Comparison of ENCODE assay signal across 8 mouse cellular contexts in genomic region chr15:37007233-37007958, GRCm38 (mm10). TPM values are rescaled to one million over a fixed set of nuclear protein-coding genes. Genes with fewer than 3 reads are reported as not detected.
A peak's percentile ranks its signal among the peaks of the same experiment; 100 is the strongest.
DNase-seq lines count a peak whose midpoint lies in the region; ATAC-seq and TF ChIP-seq lines count a peak whose summit lies in the region.

TSS of gene Zfp706 (minus strand) at chr15:37007773.

- peak; percentile 99 for ATAC-seq in embryonic facial prominence, embryonic 14.5 days (ENCODE audit: low read depth)
- peak; percentile 99 for ATAC-seq in limb, embryonic 14.5 days (ENCODE audit: low FRiP score, low read depth)
- peak; percentile 99 for ATAC-seq in midbrain, postnatal 0 days (ENCODE audit: low FRiP score)

- H3K36me3 ChIP-seq in embryonic facial prominence, embryonic 14.5 days (ENCODE audit: control insufficient read depth, insufficient read depth, low read length), result peaks cover 10% of the 10 kb centered on the region
- H3K36me3 ChIP-seq in limb, embryonic 14.5 days (ENCODE audit: control insufficient read depth, insufficient read depth, low read length), result peaks cover 6% of the 10 kb centered on the region
- no peaks in the 10 kb centered on the region; the same call in 1 of the 2 replicates for H3K36me3 ChIP-seq in midbrain, postnatal 0 days (ENCODE audit: insufficient read depth, low read length)

- no peaks in the 10 kb centered on the region for H3K9me3 ChIP-seq in embryonic facial prominence, embryonic 14.5 days (ENCODE audit: control insufficient read depth, low read length)
- no peaks in the 10 kb centered on the region for H3K9me3 ChIP-seq in limb, embryonic 14.5 days (ENCODE audit: control insufficient read depth, low read length)
- no peaks in the 10 kb centered on the region for H3K9me3 ChIP-seq in midbrain, postnatal 0 days (ENCODE audit: low read length)

- peak within 1 kb of the TSS; percentile 96 for H3K27ac ChIP-seq in embryonic facial prominence, embryonic 14.5 days (replicated peaks; ENCODE audit: low read depth, low read length)
- H3K27ac ChIP-seq in limb, embryonic 14.5 days (replicated peaks; ENCODE audit: low read depth, low read length), result peak within 1 kb of the TSS; percentile 96
- H3K27ac ChIP-seq in midbrain, postnatal 0 days (ENCODE audit: low read depth, low read length), result peak within 1 kb of the TSS; percentile 94

- peak; percentile 29 for TF ChIP-seq CTCF in midbrain, postnatal 0 days (IDR thresholded peaks at IDR 0.05)

- H3K9ac ChIP-seq in embryonic facial prominence, embryonic 14.5 days (ENCODE audit: low read depth, low read length), result peak within 1 kb of the TSS; percentile 98
- peak within 1 kb of the TSS; percentile 98 for H3K9ac ChIP-seq in limb, embryonic 14.5 days (ENCODE audit: low read depth, low read length, severe bottlenecking)
- H3K9ac ChIP-seq in midbrain, postnatal 0 days (replicated peaks; ENCODE audit: low read length, poor library complexity, severe bottlenecking), result peak within 1 kb of the TSS; percentile 94

- WGBS in embryonic facial prominence, embryonic 14.5 days, result 1% methylated on average over 19 of the region's 79 CpGs
- whole genome bisulfite sequencing in limb, embryonic 14.5 days, result under 1% methylated on average over 41 of the region's 79 CpGs
- under 1% methylated on average over 47 of the region's 79 CpGs for WGBS in midbrain, postnatal 0 days

- H3K4me1 ChIP-seq in embryonic facial prominence, embryonic 14.5 days (ENCODE audit: control insufficient read depth, insufficient read depth, low read length), result 0 out of 2 replicates have a peak, but pooled peaks cover 14% of the 10 kb centered on the region
- peaks cover 19% of the 10 kb centered on the region for H3K4me1 ChIP-seq in limb, embryonic 14.5 days (ENCODE audit: control insufficient read depth, insufficient read depth, low read length)
- H3K4me1 ChIP-seq in midbrain, postnatal 0 days (ENCODE audit: insufficient read depth, low read length), result peaks cover 13% of the 10 kb centered on the region; the same call in 1 of the 2 replicates

- DNase-seq in 3T3-L1 (ENCODE audit: low read depth, low spot score), result peak; percentile 94
- DNase-seq in adrenal gland, postnatal 4 days (ENCODE audit: low spot score in 2 of 2), result peak; percentile 93 to 98
- peak; percentile 99 for DNase-seq in embryonic facial prominence, embryonic 14.5 days (ENCODE audit: low spot score)
- peak; percentile 97 for DNase-seq in heart, adult 8-10 months (ENCODE audit: low spot score)
- peak; percentile 99 for DNase-seq in kidney, adult 9 months
- DNase-seq in limb, embryonic 14.5 days (ENCODE audit: low spot score), result peak; percentile 96
- peak; percentile 98 for DNase-seq in midbrain, postnatal 0 days (ENCODE audit: low spot score)
- DNase-seq in spleen, postnatal 14 days (ENCODE audit: low spot score in 2 of 2), result peak; percentile 98

- H3K27me3 ChIP-seq in embryonic facial prominence, embryonic 14.5 days (replicated peaks; ENCODE audit: control insufficient read depth, insufficient read depth, low read length), result no peaks in the 10 kb centered on the region
- no peaks in the 10 kb centered on the region for H3K27me3 ChIP-seq in limb, embryonic 14.5 days (ENCODE audit: control insufficient read depth, insufficient read depth, low read length)
- no peaks in the 10 kb centered on the region for H3K27me3 ChIP-seq in midbrain, postnatal 0 days (ENCODE audit: insufficient read depth, low read length)

- peak within 1 kb of the TSS; percentile 62 for H3K4me2 ChIP-seq in embryonic facial prominence, embryonic 14.5 days (ENCODE audit: low read depth, low read length)
- H3K4me2 ChIP-seq in limb, embryonic 14.5 days (replicated peaks; ENCODE audit: low read depth, low read length, severe bottlenecking), result peak within 1 kb of the TSS; percentile 73
- peak within 1 kb of the TSS; percentile 67 for H3K4me2 ChIP-seq in midbrain, postnatal 0 days (ENCODE audit: low read depth, low read length, poor library complexity, severe bottlenecking)

- TF ChIP-seq POLR2A in limb, embryonic 14.5 days (IDR thresholded peaks at IDR 0.05; ENCODE audit: borderline replicate concordance, extremely low read depth, insufficient read depth, insufficient read length), result peak; percentile 84; the same call in 1 of the 2 replicates

- peak within 1 kb of the TSS; percentile 97 for H3K4me3 ChIP-seq in embryonic facial prominence, embryonic 14.5 days (ENCODE audit: low read depth, low read length)
- H3K4me3 ChIP-seq in limb, embryonic 14.5 days (replicated peaks; ENCODE audit: low read length), result peak within 1 kb of the TSS; percentile 91
- H3K4me3 ChIP-seq in midbrain, postnatal 0 days (ENCODE audit: low read depth, low read length), result peak within 1 kb of the TSS; percentile 98

RNA-seq across cellular contexts. Expression of gene Zfp706, which starts in this region (rescaled TPM):
- total RNA-seq in adrenal gland, postnatal 4 days (2021), result 100 to 1,000 TPM; 207 to 215 TPM
- 379 and 391 TPM in 2 replicates for polyA plus RNA-seq in embryonic facial prominence, embryonic 14.5 days (2014; fragmentation: Nextera tagmentation; extraction: Ambion mirVana)
- total RNA-seq in heart, adult 8-10 months (2022), result 100 to 1,000 TPM; 214 to 231 (median 227) TPM
- polyA plus RNA-seq in limb, embryonic 14.5 days (2012; rRNA removed), result 69.7 and 98.3 TPM in 2 replicates
- polyA plus RNA-seq in limb, embryonic 14.5 days (2014; fragmentation: Nextera tagmentation; extraction: Ambion mirVana), result 393 and 400 TPM in 2 replicates
- total RNA-seq in midbrain, postnatal 0 days (2014; rRNA removed), result 56.4 and 89.2 TPM in 2 replicates
- polyA plus RNA-seq in midbrain, postnatal 0 days (2015; fragmentation: Nextera tagmentation; extraction: Ambion mirVana), result 476 and 513 TPM in 2 replicates

Comparison
In these comparisons a context has a peak if more than half of its experiments do, and no peak if none do; other contexts are left out.
1. Peak in every context shown above with its lines: DNase-seq, ATAC-seq, H3K4me3 ChIP-seq and H3K27ac ChIP-seq.